Mouse (Mus musculus) CH12.LX (cell line): ENCODE data around the gene Clstn1. TPM values are rescaled to one million over a fixed set of nuclear protein-coding genes. Genes with fewer than 3 reads are reported as not detected.

ENCODE experiments used
- DNase-seq: peaks from one replicate; pipeline ENCODE4 v3.0.0-alpha.2; 2013; ENCODE audit errors: extremely low read depth
- H3K27ac ChIP-seq: 2 replicates; pipeline ENCODE4 v1.5.1; 2012; ENCODE audit warnings: low read depth, mild to moderate bottlenecking, control low read depth, moderate library complexity; ENCODE audit not compliant: insufficient read depth
- H3K27me3 ChIP-seq: replicated peaks from 2 replicates; pipeline ENCODE3; 2012; ENCODE audit warnings: inconsistent platforms
- H3K36me3 ChIP-seq, 2 experiments: replicated peaks in 1 of 2; 2 replicates each; pipeline versions ENCODE3 to v1.6.1; 2012; ENCODE audit warnings: inconsistent platforms in 1 of 2, low read length in 1 of 2, mild to moderate bottlenecking in 1 of 2, mixed read lengths in 1 of 2, moderate library complexity in 1 of 2; ENCODE audit not compliant: control insufficient read depth in 1 of 2, insufficient read depth in 1 of 2
- H3K4me1 ChIP-seq, 2 experiments: 2 replicates each; pipeline ENCODE4 v1.6.1; 2012; ENCODE audit warnings: inconsistent platforms in 1 of 2, moderate library complexity in 1 of 2; ENCODE audit not compliant: insufficient read depth in 2 of 2, control insufficient read depth in 1 of 2
- H3K4me2 ChIP-seq: 2 replicates; pipeline ENCODE4 v1.6.1; 2012; ENCODE audit warnings: low read depth, mild to moderate bottlenecking, control low read depth; ENCODE audit not compliant: poor library complexity, insufficient read depth, severe bottlenecking
- H3K4me3 ChIP-seq, 3 experiments: fragments of 150-350 bp in 1 of 3; sonication (generic) in 1 of 3; replicated peaks in 1 of 3; 2 replicates each; pipeline versions ENCODE3 to v1.5.1; 2011 to 2012; ENCODE audit warnings: low read depth in 2 of 3, low read length in 2 of 3, mild to moderate bottlenecking in 2 of 3, moderate library complexity in 2 of 3, control low read depth in 1 of 3, improper control_type of control experiment in 1 of 3, inconsistent platforms in 1 of 3, mixed read lengths in 1 of 3; ENCODE audit not compliant: poor library complexity in 1 of 3
- H3K79me2 ChIP-seq: replicated peaks from 2 replicates; pipeline ENCODE4 v1.6.1; 2012; ENCODE audit warnings: mild to moderate bottlenecking, moderate library complexity; ENCODE audit not compliant: control insufficient read depth, poor library complexity, insufficient read depth, severe bottlenecking; ENCODE audit errors: extremely low read depth
- H3K9ac ChIP-seq: 2 replicates; pipeline ENCODE4 v1.6.1; 2012; ENCODE audit warnings: low read depth, mild to moderate bottlenecking, control low read depth, moderate library complexity; ENCODE audit not compliant: insufficient read depth
- H3K9me3 ChIP-seq: replicated peaks from 2 replicates; pipeline ENCODE3; 2012; ENCODE audit warnings: low read length, inconsistent platforms, mixed read lengths
- BHLHE40 ChIP-seq: IDR thresholded peaks from 2 replicates; pipeline ENCODE4 v1.6.1; 2011; ENCODE audit warnings: mild to moderate bottlenecking, low read depth, low read length, improper control_type of control experiment
- CHD2 ChIP-seq: IDR thresholded peaks from 2 replicates; pipeline ENCODE4 v1.6.1; 2011; ENCODE audit warnings: low read length, improper control_type of control experiment
- ELF1 ChIP-seq: IDR thresholded peaks from 2 replicates; pipeline ENCODE4 v1.6.1; 2014; ENCODE audit warnings: low read depth, mild to moderate bottlenecking, inconsistent platforms, low read length, improper control_type of control experiment
- GABPA ChIP-seq: IDR thresholded peaks from 2 replicates; pipeline ENCODE4 v1.6.1; 2012; ENCODE audit warnings: low read depth, low read length, improper control_type of control experiment, inconsistent platforms; ENCODE audit not compliant: insufficient replicate concordance
- HCFC1 ChIP-seq: IDR thresholded peaks from 2 replicates; pipeline ENCODE4 v1.6.1; 2012; ENCODE audit warnings: low read depth, mild to moderate bottlenecking, inconsistent platforms, low read length, improper control_type of control experiment
- JUN ChIP-seq: IDR thresholded peaks from 2 replicates; pipeline ENCODE4 v1.6.1; 2011; ENCODE audit warnings: low read depth, mild to moderate bottlenecking, low read length, improper control_type of control experiment, moderate library complexity; ENCODE audit not compliant: insufficient read depth
- MAX ChIP-seq: IDR thresholded peaks from 2 replicates; pipeline ENCODE4 v1.6.1; 2011; ENCODE audit warnings: low read length, improper control_type of control experiment
- MAZ ChIP-seq: IDR thresholded peaks from 2 replicates; pipeline ENCODE4 v1.6.1; 2012; ENCODE audit warnings: low read depth, mild to moderate bottlenecking, inconsistent platforms, low read length, improper control_type of control experiment, moderate library complexity
- MYC ChIP-seq: IDR thresholded peaks from 2 replicates; pipeline ENCODE4 v1.6.1; 2011; ENCODE audit warnings: low read depth, mild to moderate bottlenecking, improper control_type of control experiment, low read length
- SIN3A ChIP-seq: IDR thresholded peaks from 2 replicates; pipeline ENCODE4 v1.6.1; 2012; ENCODE audit warnings: low read length, improper control_type of control experiment, inconsistent platforms
- SMC3 ChIP-seq: IDR thresholded peaks from 2 replicates; pipeline ENCODE4 v1.6.1; 2011; ENCODE audit warnings: low read depth, low read length, improper control_type of control experiment
- TCF12 ChIP-seq: IDR thresholded peaks from 2 replicates; pipeline ENCODE4 v1.6.1; 2014; ENCODE audit warnings: low read depth, mild to moderate bottlenecking, inconsistent platforms, low read length, improper control_type of control experiment
- ZC3H11A ChIP-seq: IDR thresholded peaks from 2 replicates; pipeline ENCODE4 v1.6.1; 2012; ENCODE audit warnings: low read depth, mild to moderate bottlenecking, inconsistent platforms, low read length, improper control_type of control experiment
- ZMIZ1 ChIP-seq: IDR thresholded peaks from 2 replicates; pipeline ENCODE4 v1.6.1; 2012; ENCODE audit warnings: low read depth, mild to moderate bottlenecking, inconsistent platforms, low read length, improper control_type of control experiment
- dilution Hi-C: fragments of 300-500 bp; cut with MboI; formaldehyde crosslinking; loops from 2 replicates; pipeline ENCODE4 v1.14.3; 2020; ENCODE audit warnings: low sequenced_read_pairs; ENCODE audit not compliant: extremely low pct_unique_long_range_greater_than_20kb, extremely low pct_ligation_motif_present
- in situ Hi-C: fragments of 300-500 bp; cut with MboI; formaldehyde crosslinking; loops from 3 replicates; pipeline ENCODE4 v1.14.3; 2019; ENCODE audit warnings: low sequenced_read_pairs, low pct_ligation_motif_present, low pct_unique_long_range_greater_than_20kb, mixed read lengths
- polyA plus RNA-seq: library from polyadenylated mRNA; unstranded; fragments of >175 nt; gene quantifications from 2 replicates; pipeline ENCODE4 v1.2.1, GENCODE M21; 2012; ENCODE audit warnings: low read depth; ENCODE audit not compliant: insufficient read length
- total RNA-seq, 2 experiments: library from RNA; depleted of rRNA; stranded (reverse); fragments of 300-350 nt in 1 of 2; fragments of >200 nt in 1 of 2; gene quantifications; 2 replicates each; pipeline ENCODE4 v1.2.3; 2012 to 2014

Clstn1 gene
- total and polyA plus RNA-seq, 3 experiments = 26.4 to 53.1 (median 35.2) TPM

DNA sequence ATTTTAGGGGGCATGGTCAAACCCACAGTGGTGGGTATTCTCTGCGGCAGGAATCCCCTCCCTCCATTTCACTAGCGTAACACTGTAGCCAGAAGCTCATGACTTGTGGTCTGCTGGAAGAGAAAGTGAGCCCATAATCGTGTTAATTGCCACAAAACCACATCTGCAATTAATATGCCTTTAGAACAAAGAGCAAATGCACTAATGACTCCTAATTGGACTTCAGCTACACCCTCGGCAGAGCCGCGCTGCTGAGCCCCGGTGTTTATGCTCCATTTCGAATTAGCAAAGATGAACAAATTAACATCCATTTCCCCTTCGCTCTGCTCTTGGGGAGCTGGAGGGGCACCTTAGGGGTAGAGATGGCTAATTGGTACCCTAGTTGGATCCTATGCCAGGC is 10.2 kb upstream of the Clstn1 start (continued):
- no peak for TF ChIP-seq ZMIZ1

DNA sequence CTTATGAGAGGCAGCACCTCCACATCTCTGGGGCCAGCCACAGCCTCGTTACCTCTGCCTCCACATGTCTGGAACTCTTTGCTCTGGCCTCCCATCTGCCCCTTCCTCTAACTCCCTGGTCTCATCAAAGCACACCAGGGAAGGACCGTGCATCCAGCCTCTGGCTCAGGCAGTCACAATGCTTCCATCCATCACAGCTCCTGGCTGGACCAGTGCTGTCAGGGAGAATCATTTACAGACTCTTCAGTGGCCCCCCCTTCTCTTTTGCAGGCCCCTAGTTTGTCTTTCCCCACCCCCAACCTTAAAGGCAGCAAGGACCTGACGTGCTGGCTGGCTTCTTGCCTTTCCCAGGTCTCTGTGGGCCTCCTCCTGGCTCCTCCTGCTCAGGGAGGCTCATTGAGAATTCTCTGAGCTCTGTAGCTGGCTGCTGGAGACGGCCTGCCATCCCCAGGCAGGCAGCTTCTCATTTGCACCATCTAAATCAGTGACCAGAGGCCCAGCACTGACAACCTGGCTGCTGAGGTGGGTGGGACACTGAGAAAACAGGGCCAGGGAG is 9.2 kb upstream of the Clstn1 start:
- Histone ChIP-seq H3K4me3 (no peak overlapping the region), H3K9ac (no peak overlapping the region), H3K4me2 (no peak overlapping the region), H3K9me3 (no peaks in the 10 kb centered on the region), H3K79me2 (no peaks in the 10 kb centered on the region), H3K4me1 (peaks cover 5 to 15% of the 10 kb centered on the region in 2 experiments; a peak in 2 of 4 replicates), H3K36me3 (no peaks in the 10 kb centered on the region), H3K27me3 (peaks cover 11% of the 10 kb centered on the region), H3K27ac (no peak overlapping the region)
- TF ChIP-seq SMC3 (no peak), ELF1 (no peak), TCF12 (no peak)
- in situ Hi-C loops (no loop called here), dilution Hi-C loops (no loop called here)
- DNase-seq = no peak

DNA sequence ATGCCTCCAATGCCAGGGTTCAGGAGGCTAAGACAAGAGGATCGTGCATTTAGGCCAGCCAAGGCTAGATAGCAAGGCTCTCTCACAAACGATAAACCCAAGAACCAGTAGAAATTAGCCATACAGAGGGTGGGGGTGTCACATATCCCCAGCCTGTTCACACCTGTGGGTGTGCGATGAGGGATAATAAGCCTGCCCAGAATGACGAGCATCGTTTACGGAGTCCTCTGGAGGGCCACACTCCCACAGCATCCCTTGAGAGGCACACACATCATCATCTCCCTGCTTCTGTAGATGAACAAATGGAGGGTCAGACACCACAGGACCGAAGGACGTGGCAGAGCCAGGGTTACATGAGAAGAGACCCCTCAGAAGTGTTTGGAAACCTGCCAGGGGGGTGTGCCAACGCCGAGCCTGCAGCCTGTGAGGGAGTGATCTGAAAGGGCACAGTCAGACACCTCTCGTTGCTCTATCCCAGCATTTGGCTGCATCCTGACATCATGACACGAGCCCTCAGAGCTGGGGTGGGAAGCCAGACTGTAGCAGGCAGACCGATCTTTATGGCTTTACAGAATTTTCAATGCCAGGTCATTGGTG is 8.1 kb upstream of the Clstn1 start:
- TF ChIP-seq CHD2 = no peak
- no peak for TF ChIP-seq MYC
- no peak for TF ChIP-seq SIN3A
- TF ChIP-seq ELF1 = no peak
- TF ChIP-seq JUN = no peak
- no peak for TF ChIP-seq MAZ
- no peak for TF ChIP-seq BHLHE40
- no peak for TF ChIP-seq ZC3H11A
- no peak for TF ChIP-seq TCF12
- TF ChIP-seq GABPA = no peak
- TF ChIP-seq HCFC1 = no peak
- TF ChIP-seq MAX = no peak
- H3K27me3 ChIP-seq = peaks cover 16% of the 10 kb centered on the region
- in situ Hi-C loops (no loop called here), dilution Hi-C loops (no loop called here)
- H3K27ac ChIP-seq = no peak overlapping the region
- no peak overlapping the region for H3K4me3 ChIP-seq
- H3K9ac ChIP-seq = no peak overlapping the region
- no peaks in the 10 kb centered on the region for H3K36me3 ChIP-seq
- no peak overlapping the region for H3K4me2 ChIP-seq
- no peaks in the 10 kb centered on the region for H3K79me2 ChIP-seq
- no peak for DNase-seq
- H3K9me3 ChIP-seq = no peaks in the 10 kb centered on the region
- peaks cover 3 to 10% of the 10 kb centered on the region in 2 experiments; a peak in 2 of 4 replicates for H3K4me1 ChIP-seq
